In the genomic region with DNA sequence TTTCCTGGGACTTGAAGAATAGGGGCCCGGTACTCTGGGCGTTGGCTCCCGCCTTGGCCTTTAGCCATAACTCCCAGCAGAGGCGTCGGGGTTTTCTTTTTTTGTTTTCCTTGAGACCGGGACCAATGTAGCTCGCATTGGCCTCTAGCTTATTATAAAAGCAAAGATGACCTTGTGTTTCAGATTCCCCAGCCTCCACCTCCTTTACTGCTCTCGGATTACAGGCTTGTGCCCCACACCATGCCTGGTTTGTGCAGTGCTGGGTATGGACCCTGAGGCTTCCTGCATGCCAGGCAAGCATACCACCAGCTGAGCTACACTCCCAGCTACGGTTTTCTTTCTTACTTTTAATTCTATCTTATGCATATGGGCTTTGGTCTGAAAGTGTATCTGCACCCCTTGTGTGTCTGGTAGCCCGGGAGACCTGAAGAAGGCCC, we compare ENCODE assay signal across 8 mouse cellular contexts. TPM values are rescaled to one million over a fixed set of nuclear protein-coding genes. Genes with fewer than 3 reads are reported as not detected.
A peak's percentile ranks its signal among the peaks of the same experiment; 100 is the strongest.
DNase-seq lines count a peak whose midpoint lies in the region; ATAC-seq and TF ChIP-seq lines count a peak whose summit lies in the region.

No protein-coding gene starts in this region.

- peaks cover 12% of the 10 kb centered on the region for H3K27me3 ChIP-seq in heart, embryonic 12.5 days (replicated peaks)
- H3K27me3 ChIP-seq in ES-Bruce4 (ENCODE audit: control insufficient read depth, insufficient read depth, low read length, poor library complexity, severe bottlenecking): no peaks in the 10 kb centered on the region
- H3K27me3 ChIP-seq in forebrain, embryonic 16.5 days (replicated peaks; ENCODE audit: control insufficient read depth, insufficient read depth, low read length): no peaks in the 10 kb centered on the region
- no peaks in the 10 kb centered on the region for H3K27me3 ChIP-seq in liver, embryonic 15.5 days

- peak overlapping the region; percentile 94 for H3K4me2 ChIP-seq in heart, embryonic 12.5 days
- peak overlapping the region; percentile 68 for H3K4me2 ChIP-seq in forebrain, embryonic 16.5 days (ENCODE audit: low read length)
- peak overlapping the region; percentile 99 for H3K4me2 ChIP-seq in liver, embryonic 15.5 days

- H3K36me3 ChIP-seq in heart, embryonic 12.5 days: no peaks in the 10 kb centered on the region
- no peaks in the 10 kb centered on the region for H3K36me3 ChIP-seq in ES-Bruce4 (ENCODE audit: control insufficient read depth, insufficient read depth, low read length, poor library complexity, severe bottlenecking)
- H3K36me3 ChIP-seq in forebrain, embryonic 16.5 days (ENCODE audit: control insufficient read depth, insufficient read depth): no peaks in the 10 kb centered on the region
- H3K36me3 ChIP-seq in liver, embryonic 15.5 days (replicated peaks): peaks cover 7% of the 10 kb centered on the region; the same call in 1 of the 2 replicates

- DNase-seq in heart, adult 18-20 months: no peak
- DNase-seq in spleen, postnatal 36 days (ENCODE audit: low spot score in 2 of 2): no peak
- DNase-seq in ovary, postnatal 14 days (ENCODE audit: low spot score): no peak

- TF ChIP-seq CTCF in ES-Bruce4 (IDR thresholded peaks at IDR 0.05; ENCODE audit: low read depth, low read length): no peak

- peak overlapping the region; percentile 49 for H3K27ac ChIP-seq in heart, embryonic 12.5 days (ENCODE audit: poor library complexity, severe bottlenecking)
- H3K27ac ChIP-seq in ES-Bruce4 (ENCODE audit: insufficient read depth, low read length): no peak overlapping the region
- no peak overlapping the region for H3K27ac ChIP-seq in forebrain, embryonic 16.5 days (ENCODE audit: low read length)
- peak overlapping the region; percentile 96 for H3K27ac ChIP-seq in liver, embryonic 15.5 days (replicated peaks)

- H3K9me3 ChIP-seq in heart, embryonic 12.5 days (replicated peaks): no peaks in the 10 kb centered on the region
- no peaks in the 10 kb centered on the region for H3K9me3 ChIP-seq in ES-Bruce4 (replicated peaks; ENCODE audit: control insufficient read depth, insufficient read depth, low read length, poor library complexity, severe bottlenecking)
- H3K9me3 ChIP-seq in forebrain, embryonic 16.5 days (ENCODE audit: control insufficient read depth, low read length): no peaks in the 10 kb centered on the region
- no peaks in the 10 kb centered on the region for H3K9me3 ChIP-seq in liver, embryonic 15.5 days (replicated peaks)

- peaks cover 48% of the 10 kb centered on the region for H3K4me1 ChIP-seq in heart, embryonic 12.5 days (replicated peaks)
- no peaks in the 10 kb centered on the region for H3K4me1 ChIP-seq in ES-Bruce4 (ENCODE audit: control insufficient read depth, insufficient read depth, low read length)
- H3K4me1 ChIP-seq in forebrain, embryonic 16.5 days (replicated peaks; ENCODE audit: control insufficient read depth, insufficient read depth, low read length): peaks cover 14% of the 10 kb centered on the region
- H3K4me1 ChIP-seq in liver, embryonic 15.5 days (replicated peaks): peaks cover 96% of the 10 kb centered on the region

- peak overlapping the region; percentile 55 for H3K4me3 ChIP-seq in heart, embryonic 12.5 days
- H3K4me3 ChIP-seq in ES-Bruce4 (ENCODE audit: low read depth, low read length): no peak overlapping the region
- peak overlapping the region; percentile 43 for H3K4me3 ChIP-seq in forebrain, embryonic 16.5 days (replicated peaks; ENCODE audit: low read length)
- peak overlapping the region; percentile 40 for H3K4me3 ChIP-seq in liver, embryonic 15.5 days (replicated peaks)

- no peak; the same call in 1 of the 2 replicates for ATAC-seq in heart, embryonic 12.5 days (ENCODE audit: insufficient number of reproducible peaks, low FRiP score)
- ATAC-seq in forebrain, embryonic 16.5 days: peak; percentile 60
- ATAC-seq in liver, embryonic 15.5 days (ENCODE audit: insufficient read depth): 0 out of 2 replicates have a peak, but pooled peaks have one; percentile 7
- ATAC-seq in monocyte, adult 5-6 weeks (replicated peaks; ENCODE audit: insufficient number of reproducible peaks, low FRiP score, low TSS enrichment, poor library complexity, severe bottlenecking): no peak

- 0 out of 2 replicates have a peak overlapping the region, but pooled peaks have one; percentile 16 for H3K9ac ChIP-seq in heart, embryonic 12.5 days
- H3K9ac ChIP-seq in ES-Bruce4 (ENCODE audit: low read depth, poor library complexity, severe bottlenecking): 0 out of 2 replicates have a peak overlapping the region, but pooled peaks have one; percentile 44
- H3K9ac ChIP-seq in forebrain, embryonic 16.5 days (replicated peaks; ENCODE audit: low read depth, low read length): 0 out of 2 replicates have a peak overlapping the region, but pooled peaks have one; percentile 12
- H3K9ac ChIP-seq in liver, embryonic 15.5 days: peak overlapping the region; percentile 63

- no peak for TF ChIP-seq EP300 in ES-Bruce4 (IDR thresholded peaks at IDR 0.05; ENCODE audit: insufficient read depth, low read depth, low read length)

- 14% methylated on average over 10 of the region's 10 CpGs for WGBS in heart, embryonic 12.5 days
- 9% methylated on average over 10 of the region's 10 CpGs for WGBS in forebrain, embryonic 16.5 days
- WGBS in liver, embryonic 15.5 days (ENCODE audit: insufficient replicate concordance): 9% methylated on average over 10 of the region's 10 CpGs

- TF ChIP-seq POLR2A in ES-Bruce4 (IDR thresholded peaks at IDR 0.05; ENCODE audit: insufficient read depth, low read length): no peak

RNA-seq across cellular contexts. Expression of a gene that starts 0.4 kb away (rescaled TPM):
- 2.1 and 3.4 TPM in 2 replicates for polyA plus RNA-seq in heart, embryonic 12.5 days (2016; fragmentation: Nextera tagmentation; extraction: Ambion mirVana)
- total RNA-seq in heart, adult 18-20 months (2021): 1 to 10 TPM; 1.2 to 2.1 TPM
- polyA plus RNA-seq in ES-Bruce4 (2011; ENCODE audit: insufficient read depth, insufficient read length, low read depth, missing spikeins): 1.8 TPM in 2 replicates
- 3.8 and 5.7 TPM in 2 replicates for polyA plus RNA-seq in forebrain, embryonic 16.5 days (2015; fragmentation: Nextera tagmentation; extraction: Ambion mirVana)
- 12.1 and 12.3 TPM in 2 replicates for polyA plus RNA-seq in liver, embryonic 15.5 days (2015; fragmentation: Nextera tagmentation; extraction: Ambion mirVana)
- 0.57 to 5.3 TPM in 2 of 3 replicates, not detected in the other for total RNA-seq in monocyte, adult 5-6 weeks (2017)

RNA-seq across cellular contexts. Expression of a gene that starts 39.0 kb away (rescaled TPM):
- 24.2 and 32.7 TPM in 2 replicates for polyA plus RNA-seq in heart, embryonic 12.5 days (2016; fragmentation: Nextera tagmentation; extraction: Ambion mirVana)
- total RNA-seq in heart, adult 18-20 months (2021): 10 to 100 TPM; 37.7 to 39.5 TPM
- 54.6 and 59.1 TPM in 2 replicates for polyA plus RNA-seq in ES-Bruce4 (2011; ENCODE audit: insufficient read depth, insufficient read length, low read depth, missing spikeins)
- polyA plus RNA-seq in forebrain, embryonic 16.5 days (2015; fragmentation: Nextera tagmentation; extraction: Ambion mirVana): 26.7 and 32.3 TPM in 2 replicates
- polyA plus RNA-seq in liver, embryonic 15.5 days (2015; fragmentation: Nextera tagmentation; extraction: Ambion mirVana): 11.8 and 12.5 TPM in 2 replicates
- total RNA-seq in monocyte, adult 5-6 weeks (2017): 28.1 to 36.6 TPM (median 32.7 TPM) in 3 replicates

RNA-seq across cellular contexts. Expression of a gene that starts 54.8 kb away (rescaled TPM):
- polyA plus RNA-seq in heart, embryonic 12.5 days (2016; fragmentation: Nextera tagmentation; extraction: Ambion mirVana): 24.4 and 25.2 TPM in 2 replicates
- total RNA-seq in heart, adult 18-20 months (2021): 10 to 100 TPM; 37.3 to 39.7 TPM
- polyA plus RNA-seq in ES-Bruce4 (2011; ENCODE audit: insufficient read depth, insufficient read length, low read depth, missing spikeins): 15.6 and 16.3 TPM in 2 replicates
- 22.6 and 23.1 TPM in 2 replicates for polyA plus RNA-seq in forebrain, embryonic 16.5 days (2015; fragmentation: Nextera tagmentation; extraction: Ambion mirVana)
- polyA plus RNA-seq in liver, embryonic 15.5 days (2015; fragmentation: Nextera tagmentation; extraction: Ambion mirVana): 44.5 and 50.0 TPM in 2 replicates
- 73.5 to 94.4 TPM (median 82.2 TPM) in 3 replicates for total RNA-seq in monocyte, adult 5-6 weeks (2017)

Comparison
In these comparisons a context has a peak if more than half of its experiments do, and no peak if none do; other contexts are left out.
1. ATAC-seq: peak in forebrain, embryonic 16.5 days (single experiment) and liver, embryonic 15.5 days (single experiment); none in heart, embryonic 12.5 days (single experiment) and monocyte, adult 5-6 weeks (single experiment).
2. H3K27ac ChIP-seq: peak in heart, embryonic 12.5 days (single experiment) and liver, embryonic 15.5 days (single experiment); none in ES-Bruce4 (single experiment) and forebrain, embryonic 16.5 days (single experiment).
3. H3K9ac ChIP-seq: peak in every context shown above with its lines; median percentile 63 in liver, embryonic 15.5 days; 44 in ES-Bruce4; 16 in heart, embryonic 12.5 days; 12 in forebrain, embryonic 16.5 days.
4. Peak in every context shown above with its lines, with median percentiles within 50 percentile points of each other: H3K4me2 ChIP-seq.